Mouse (Mus musculus): ENCODE measurements around the gene Ccer1. TPM values are rescaled to one million over a fixed set of nuclear protein-coding genes. Genes with fewer than 3 reads are reported as not detected.

Gene Ccer1
- not detected in 2 replicates for polyA plus RNA-seq (2012; rRNA removed; ENCODE audit: low replicate concordance)

GRCm38 (mm10) chr10:97692913-97693312 lies at the start of gene Ccer1:
Gene Ccer1 (plus strand): TSS chr10:97693059.

GRCm38 (mm10) chr10:97643768-97644167 lies 49.1 kb upstream of the Ccer1 start, which contains the start of gene Epyc:
Gene Epyc (plus strand): TSS chr10:97644068.

GRCm38 (mm10) chr10:97726655-97727054 lies 33.8 kb downstream of the Ccer1 start, which contains the start of gene C030005K15Rik:
Gene C030005K15Rik (minus strand): TSS chr10:97726755.

Other genes starting within 250 kb of the Ccer1 start
- 555 and 1,355 TPM in 2 replicates for gene Dcn, start 213.4 kb upstream of the Ccer1 start, polyA plus RNA-seq (2012; rRNA removed; ENCODE audit: low replicate concordance)
- gene Lum, start 127.9 kb upstream of the Ccer1 start, polyA plus RNA-seq (2012; rRNA removed; ENCODE audit: low replicate concordance): 83.0 and 241 TPM in 2 replicates
- 0.62 and 1.1 TPM in 2 replicates for gene Kera, start 86.2 kb upstream of the Ccer1 start, polyA plus RNA-seq (2012; rRNA removed; ENCODE audit: low replicate concordance)
- 0.10 and 0.37 TPM in 2 replicates for gene Epyc, start 49.0 kb upstream of the Ccer1 start, polyA plus RNA-seq (2012; rRNA removed; ENCODE audit: low replicate concordance)
- gene C030005K15Rik, start 33.7 kb downstream of the Ccer1 start, polyA plus RNA-seq (2012; rRNA removed; ENCODE audit: low replicate concordance): not detected in 2 replicates